16 mouse cellular contexts compared by ENCODE assay signal in the genomic region with DNA sequence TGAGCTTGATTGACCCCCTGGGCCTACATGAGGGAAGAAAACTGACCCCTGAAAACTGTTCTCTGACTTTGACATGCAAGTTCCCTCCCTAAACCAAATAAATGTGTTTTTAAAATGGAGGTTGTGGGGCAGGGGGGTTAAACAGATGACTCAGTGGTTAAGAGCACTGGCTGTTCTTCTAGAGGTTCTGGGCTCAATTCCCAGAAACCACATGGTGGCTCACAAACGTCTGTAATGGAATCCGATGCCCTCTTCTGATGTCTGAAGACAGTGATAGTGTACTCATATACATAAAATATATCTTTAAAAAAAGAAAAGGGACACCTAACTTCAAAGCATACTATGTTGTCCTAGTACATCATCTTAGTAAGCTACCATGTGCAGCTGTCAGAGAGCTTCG.
"Had no signal": no experiment of that assay in that cellular context is flagged by ENCODE, and none has a peak within 500 bp of the region (broad histone marks: within the 10 kb centered on the region; RNA-seq: fewer than 3 reads in every experiment).

No protein-coding gene starts in this region.

- H3K27ac ChIP-seq: kidney, postnatal 0 days; left cerebral cortex, adult 2 months; limb, embryonic 10.5 days; liver, embryonic 12.5 days; lung, embryonic 15.5 days; midbrain, embryonic 13.5 days; neural tube, embryonic 15.5 days; stomach, postnatal 0 days had no signal

- DNase-seq: kidney, adult 9 months; kidney, postnatal 36 days; lung, postnatal 36 days; right cerebral cortex, adult 18-20 months; right cerebral cortex, postnatal 25 days; thymus, adult 18-20 months; thymus, postnatal 14 days had no signal

- H3K4me3 ChIP-seq: left cerebral cortex, adult 2 months; limb, embryonic 10.5 days; liver, embryonic 12.5 days; lung, embryonic 15.5 days; midbrain, embryonic 13.5 days; myocyte; neural tube, embryonic 15.5 days had no signal
